Mouse (Mus musculus) E14TG2a.4 (cell line): ENCODE measurements around the gene Dynlt1c.
"Not testable (repeated sequence)": the region's sequence is repeated elsewhere in the genome, so short reads cannot be mapped to it uniquely, and the experiment has no call there.

Experiments
- CTCF ChIP-seq: conservative IDR thresholded peaks from 2 replicates; pipeline ENCODE4 v1.5.1; 2014; ENCODE audit warnings: low read length
- NANOG ChIP-seq: IDR thresholded peaks from 2 replicates; pipeline ENCODE4 v1.6.1; 2014; ENCODE audit warnings: borderline replicate concordance, low read length, mixed read lengths

DNA sequence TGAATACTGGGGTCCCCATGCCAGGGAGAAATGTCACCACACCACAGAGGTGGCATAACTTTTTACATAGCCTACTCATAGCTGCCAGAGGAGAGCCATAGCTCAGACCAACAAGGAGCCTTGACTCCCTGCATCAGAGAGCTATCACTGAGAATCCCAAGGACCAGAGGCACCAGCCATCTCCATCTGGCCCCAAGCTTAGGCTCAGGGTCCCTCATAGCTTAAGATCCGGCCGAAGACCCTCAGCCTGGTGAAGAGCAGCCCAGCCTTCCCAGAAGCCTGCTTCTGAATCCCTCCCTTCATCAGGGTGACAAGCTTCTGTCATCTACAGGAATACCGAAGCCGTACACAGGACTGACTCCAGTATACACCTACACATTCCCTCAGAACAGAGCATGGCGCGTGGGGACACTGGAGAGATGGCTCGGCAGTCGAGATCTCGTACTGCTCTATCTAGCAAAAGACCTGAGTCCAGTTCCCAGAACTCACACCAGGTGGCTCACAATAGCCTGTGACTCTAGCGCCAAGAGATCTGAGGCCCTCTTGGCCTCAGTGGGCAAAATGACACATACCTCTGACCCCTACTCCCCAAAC lies 38.7 kb downstream of the Dynlt1c start:
- TF ChIP-seq CTCF, NANOG: not testable (repeated sequence)
